Mouse (Mus musculus): Measurements from ENCODE around the gene Podn. TPM values are rescaled to one million over a fixed set of nuclear protein-coding genes. Genes with fewer than 3 reads are reported as not detected.

Podn gene
- polyA plus RNA-seq, 1 experiment from 2014 or later = 0.44 TPM

DNA sequence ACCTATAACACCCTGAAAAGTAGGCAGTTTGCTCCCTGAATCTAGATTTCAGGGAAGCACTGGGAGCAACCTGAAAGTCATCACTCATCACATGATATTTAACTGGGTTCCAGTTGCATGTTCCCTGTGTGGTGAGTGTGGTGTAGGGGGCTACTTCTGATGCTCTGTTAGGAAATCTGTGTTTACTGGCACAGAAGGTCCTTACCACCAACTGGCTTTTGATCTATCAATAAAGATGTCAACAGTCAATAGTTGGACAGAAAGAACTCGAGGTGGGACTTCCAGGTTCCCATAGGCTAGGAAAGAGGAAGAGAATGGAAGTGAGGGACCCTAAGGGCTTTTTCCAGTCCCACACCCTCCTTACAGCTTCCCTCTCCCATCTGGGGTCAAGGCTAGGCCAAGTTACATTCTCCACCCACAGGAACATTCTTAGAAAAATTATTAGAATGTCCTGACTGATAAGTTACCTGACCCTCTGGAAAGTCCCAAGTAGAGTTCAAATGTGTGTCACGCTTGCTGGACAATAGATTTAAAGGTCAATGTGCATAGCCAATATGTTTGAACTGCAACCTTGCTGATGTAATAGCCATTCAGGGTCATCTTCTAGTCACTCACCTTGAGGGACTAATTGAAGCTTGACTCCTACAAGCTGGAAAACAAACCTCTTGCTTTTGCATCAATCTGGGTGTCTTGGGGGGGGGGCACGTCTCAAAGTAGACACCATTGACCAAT is 18.9 kb downstream of the Podn start:
- H3K27ac ChIP-seq (replicated peaks) = no peak overlapping the region
- no peaks in the 10 kb centered on the region for H3K27me3 ChIP-seq (replicated peaks)
- H3K9ac ChIP-seq (replicated peaks) = no peak overlapping the region
- 81% methylated on average over 3 of the region's 3 CpGs for WGBS
- H3K36me3 ChIP-seq = no peaks in the 10 kb centered on the region
- ATAC-seq (ENCODE audit: low FRiP score) = no peak
- no peak overlapping the region for H3K4me2 ChIP-seq
- H3K9me3 ChIP-seq (replicated peaks) = no peaks in the 10 kb centered on the region
- no peak overlapping the region for H3K4me3 ChIP-seq (replicated peaks)
- H3K4me1 ChIP-seq = no peaks in the 10 kb centered on the region

- WGBS = 87% methylated on average over 3 of the region's 3 CpGs
- Histone ChIP-seq H3K9me3 (replicated peaks) (no peaks in the 10 kb centered on the region), H3K4me3 (replicated peaks) (no peak overlapping the region), H3K4me1 (peaks cover 14% of the 10 kb centered on the region), H3K36me3 (no peaks in the 10 kb centered on the region), H3K27ac (replicated peaks) (no peak overlapping the region), H3K9ac (replicated peaks) (no peak overlapping the region), H3K27me3 (replicated peaks) (no peaks in the 10 kb centered on the region), H3K4me2 (no peak overlapping the region)
- ATAC-seq (ENCODE audit: low FRiP score) = no peak
Observed at GRCm38 (mm10) chr4:108074204-108074823, 21.9 kb downstream of the Podn start.

GRCm38 (mm10) chr4:108072086-108072485 is 24.2 kb downstream of the Podn start:
- Histone ChIP-seq H3K9me3 (replicated peaks) (no peaks in the 10 kb centered on the region), H3K4me2 (no peak overlapping the region), H3K36me3 (peaks cover 12% of the 10 kb centered on the region; the same call in 1 of the 2 replicates), H3K27ac (replicated peaks) (no peak overlapping the region), H3K27me3 (replicated peaks) (no peaks in the 10 kb centered on the region), H3K4me1 (peaks cover 21% of the 10 kb centered on the region), H3K4me3 (replicated peaks) (no peak overlapping the region), H3K9ac (replicated peaks) (no peak overlapping the region)
- 96% methylated on average over 3 of the region's 3 CpGs for WGBS
- ATAC-seq (ENCODE audit: low FRiP score) = no peak

DNA sequence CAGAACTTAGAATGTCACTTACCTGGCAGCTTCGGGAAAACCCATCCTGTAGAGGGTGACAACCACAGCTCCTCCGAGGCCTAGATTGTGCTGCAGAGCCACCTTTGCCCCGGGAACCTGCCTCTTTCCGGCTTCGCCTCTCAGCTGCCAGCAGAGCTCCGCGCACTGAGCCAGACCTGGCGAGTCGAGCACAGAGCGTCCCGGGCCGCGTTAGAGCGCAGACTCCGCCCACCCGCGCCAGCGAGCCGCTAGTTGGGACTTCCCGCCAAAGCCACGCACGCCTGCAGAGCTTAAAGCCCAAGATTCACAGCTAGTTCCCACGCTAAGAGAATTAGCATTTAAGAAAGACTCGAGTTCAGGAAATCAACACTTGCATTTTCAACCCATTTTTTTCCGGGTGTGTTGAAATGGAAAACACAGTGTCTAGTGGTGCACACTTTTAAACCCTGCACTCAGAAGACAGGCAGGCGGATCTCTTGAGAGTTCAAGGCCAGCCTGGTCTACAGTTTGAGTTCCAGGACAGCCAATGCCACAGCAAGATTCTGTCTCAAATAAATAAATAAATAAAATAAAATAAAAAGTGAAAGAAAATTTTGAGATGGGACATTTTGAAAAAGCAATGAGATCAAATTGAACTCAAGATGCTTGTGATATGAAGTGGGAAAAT is 24.9 kb downstream of the Podn start:
- WGBS = 2% methylated on average over 26 of the region's 26 CpGs
- Histone ChIP-seq H3K4me2 (peak overlapping the region; percentile 69), H3K27me3 (replicated peaks) (no peaks in the 10 kb centered on the region), H3K4me1 (peaks cover 21% of the 10 kb centered on the region), H3K36me3 (peaks cover 15% of the 10 kb centered on the region), H3K4me3 (replicated peaks) (peak overlapping the region; percentile 54), H3K9me3 (replicated peaks) (no peaks in the 10 kb centered on the region), H3K9ac (replicated peaks) (peak overlapping the region; percentile 35), H3K27ac (replicated peaks) (peak overlapping the region; percentile 1; the same call in 1 of the 2 replicates)
- peak; percentile 98 for ATAC-seq (ENCODE audit: low FRiP score)

DNA sequence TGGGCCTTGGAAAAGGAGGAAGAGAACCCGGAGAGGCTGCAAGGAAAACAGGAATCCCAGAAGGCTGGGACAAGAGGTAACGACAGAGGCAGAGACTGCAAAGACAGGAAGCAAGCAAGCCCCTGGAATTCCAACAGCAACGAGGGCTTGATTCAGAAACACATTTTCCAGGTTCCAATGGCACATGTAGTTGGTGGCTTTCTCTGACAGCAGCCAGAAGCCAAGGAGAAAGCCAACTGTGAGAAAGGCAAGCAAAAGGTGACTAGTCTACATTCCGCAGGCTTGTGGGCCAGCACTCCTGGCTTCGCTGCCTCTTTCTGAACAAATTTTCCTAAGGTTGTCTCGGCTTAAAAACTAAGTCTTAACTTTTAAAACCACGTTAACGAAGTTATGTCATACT is 25.5 kb downstream of the Podn start:
- H3K4me2 ChIP-seq = peak overlapping the region; percentile 69
- H3K27me3 ChIP-seq (replicated peaks) = no peaks in the 10 kb centered on the region
- H3K9me3 ChIP-seq (replicated peaks) = no peaks in the 10 kb centered on the region
- peaks cover 21% of the 10 kb centered on the region for H3K4me1 ChIP-seq
- no peak for ATAC-seq (ENCODE audit: low FRiP score)
- H3K4me3 ChIP-seq (replicated peaks) = peak overlapping the region; percentile 54
- H3K27ac ChIP-seq (replicated peaks) = 0 out of 2 replicates have a peak overlapping the region, but pooled peaks have one; percentile 1
- H3K36me3 ChIP-seq = peaks cover 19% of the 10 kb centered on the region
- H3K9ac ChIP-seq (replicated peaks) = peak overlapping the region; percentile 35
- WGBS = 10% methylated on average over 8 of the region's 8 CpGs

- Histone ChIP-seq H3K4me3 (replicated peaks) (peak overlapping the region; percentile 54), H3K27ac (replicated peaks) (no peak overlapping the region), H3K27me3 (replicated peaks) (no peaks in the 10 kb centered on the region), H3K4me1 (peaks cover 21% of the 10 kb centered on the region), H3K9ac (replicated peaks) (peak overlapping the region; percentile 35), H3K36me3 (peaks cover 21% of the 10 kb centered on the region), H3K9me3 (replicated peaks) (no peaks in the 10 kb centered on the region), H3K4me2 (peak overlapping the region; percentile 69)
- ATAC-seq (ENCODE audit: low FRiP score) = no peak
- 75% methylated on average over 4 of the region's 4 CpGs for WGBS
Observed at GRCm38 (mm10) chr4:108070286-108070685, 26.0 kb downstream of the Podn start.

- Histone ChIP-seq H3K4me1 (peaks cover 21% of the 10 kb centered on the region), H3K36me3 (peaks cover 30% of the 10 kb centered on the region), H3K4me3 (replicated peaks) (no peak overlapping the region), H3K9ac (replicated peaks) (no peak overlapping the region), H3K9me3 (replicated peaks) (no peaks in the 10 kb centered on the region), H3K27ac (replicated peaks) (no peak overlapping the region), H3K27me3 (replicated peaks) (no peaks in the 10 kb centered on the region), H3K4me2 (no peak overlapping the region)
- 89% methylated on average over 2 of the region's 2 CpGs for WGBS
- ATAC-seq (ENCODE audit: low FRiP score) = no peak
Observed at GRCm38 (mm10) chr4:108068081-108068480, 28.2 kb downstream of the Podn start.

GRCm38 (mm10) chr4:108067261-108067660 is 29.0 kb downstream of the Podn start:
- H3K4me1 ChIP-seq = peaks cover 21% of the 10 kb centered on the region
- peaks cover 30% of the 10 kb centered on the region for H3K36me3 ChIP-seq
- ATAC-seq (ENCODE audit: low FRiP score) = no peak
- WGBS = 87% methylated on average over 7 of the region's 7 CpGs
- no peak overlapping the region for H3K27ac ChIP-seq (replicated peaks)
- no peak overlapping the region for H3K9ac ChIP-seq (replicated peaks)
- H3K4me3 ChIP-seq (replicated peaks) = no peak overlapping the region
- no peaks in the 10 kb centered on the region for H3K9me3 ChIP-seq (replicated peaks)
- no peak overlapping the region for H3K4me2 ChIP-seq
- H3K27me3 ChIP-seq (replicated peaks) = no peaks in the 10 kb centered on the region

GRCm38 (mm10) chr4:108066569-108066968 is 29.7 kb downstream of the Podn start:
- 95% methylated on average over 4 of the region's 4 CpGs for WGBS
- no peak for ATAC-seq (ENCODE audit: low FRiP score)

GRCm38 (mm10) chr4:108065176-108065844 is 30.9 kb downstream of the Podn start:
- no peak overlapping the region for H3K27ac ChIP-seq (replicated peaks)
- H3K9ac ChIP-seq (replicated peaks) = 0 out of 2 replicates have a peak overlapping the region, but pooled peaks have one; percentile 20
- H3K27me3 ChIP-seq (replicated peaks) = no peaks in the 10 kb centered on the region
- H3K36me3 ChIP-seq = peaks cover 32% of the 10 kb centered on the region
- no peaks in the 10 kb centered on the region for H3K9me3 ChIP-seq (replicated peaks)
- no peak for ATAC-seq (ENCODE audit: low FRiP score)
- no peak overlapping the region for H3K4me2 ChIP-seq
- H3K4me1 ChIP-seq = peaks cover 16% of the 10 kb centered on the region
- WGBS = 90% methylated on average over 2 of the region's 2 CpGs
- no peak overlapping the region for H3K4me3 ChIP-seq (replicated peaks)

More at GRCm38 (mm10) chr4:108066569-108066968, 29.7 kb downstream of the Podn start:
- Histone ChIP-seq H3K4me3 (replicated peaks) (no peak overlapping the region), H3K4me1 (peaks cover 21% of the 10 kb centered on the region), H3K9me3 (replicated peaks) (no peaks in the 10 kb centered on the region), H3K27ac (replicated peaks) (no peak overlapping the region), H3K36me3 (peaks cover 32% of the 10 kb centered on the region), H3K27me3 (replicated peaks) (no peaks in the 10 kb centered on the region), H3K4me2 (no peak overlapping the region), H3K9ac (replicated peaks) (no peak overlapping the region)

DNA sequence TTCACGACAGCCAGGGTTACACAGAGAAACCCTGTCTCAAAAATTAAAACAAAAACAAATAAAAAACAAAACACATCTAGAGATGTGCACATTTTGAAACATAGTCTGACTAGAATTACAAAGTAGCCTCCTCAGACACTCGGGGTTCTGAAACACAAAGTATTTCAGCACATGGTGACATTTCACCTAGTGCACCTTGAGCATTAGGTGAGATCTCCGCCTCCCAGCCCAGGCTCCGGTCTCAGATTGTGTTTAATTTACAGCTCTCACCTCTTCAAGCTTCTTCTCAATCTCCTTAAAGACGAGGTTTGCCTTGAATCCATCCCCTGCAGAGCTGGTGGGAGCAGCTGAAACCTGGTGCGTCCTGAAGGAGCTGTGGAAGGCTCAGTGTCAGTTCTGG is 32.6 kb downstream of the Podn start:
- WGBS = 89% methylated on average over 6 of the region's 6 CpGs
- no peak overlapping the region for H3K4me2 ChIP-seq
- no peak overlapping the region for H3K4me3 ChIP-seq (replicated peaks)
- 0 out of 2 replicates have a peak, but pooled peaks cover 5% of the 10 kb centered on the region for H3K4me1 ChIP-seq
- no peak overlapping the region for H3K27ac ChIP-seq (replicated peaks)
- no peaks in the 10 kb centered on the region for H3K27me3 ChIP-seq (replicated peaks)
- H3K36me3 ChIP-seq = peaks cover 42% of the 10 kb centered on the region
- no peak for ATAC-seq (ENCODE audit: low FRiP score)
- H3K9me3 ChIP-seq (replicated peaks) = no peaks in the 10 kb centered on the region
- no peak overlapping the region for H3K9ac ChIP-seq (replicated peaks)
